Mouse (Mus musculus) ES-E14 (cell line): ENCODE results near the gene Dpp9.
"Not testable (repeated sequence)": the region's sequence is repeated elsewhere in the genome, so short reads cannot be mapped to it uniquely, and the experiment has no call there.

Experiments used
- CHD2 ChIP-seq: IDR thresholded peaks from 2 replicates; pipeline ENCODE4 v1.6.1; 2014; ENCODE audit warnings: mild to moderate bottlenecking, low read depth, low read length, inconsistent platforms
- HCFC1 ChIP-seq: IDR thresholded peaks from 2 replicates; pipeline ENCODE4 v1.6.1; 2012; ENCODE audit warnings: low read length, inconsistent platforms, borderline replicate concordance; ENCODE audit not compliant: insufficient read depth
- ZNF384 ChIP-seq: IDR thresholded peaks from 2 replicates; pipeline ENCODE4 v1.6.1; 2012; ENCODE audit warnings: low read depth, low read length, inconsistent platforms

- not testable (repeated sequence) for TF ChIP-seq HCFC1, CHD2, ZNF384
Measured at GRCm38 (mm10) chr17:56258812-56259211, 40.1 kb upstream of the Dpp9 start.
